Mouse (Mus musculus): ENCODE results near the gene Cops2.

Cops2 gene

GRCm38 (mm10) chr2:125781978-125782718 lies 76.8 kb downstream of the Cops2 start:
- peak; percentile 50 for DNase-seq (ENCODE audit: low read depth)

GRCm38 (mm10) chr2:125781006-125781405 lies 77.9 kb downstream of the Cops2 start:
- DNase-seq (ENCODE audit: low read depth): no peak

All from induced T-regulatory cell, adult 2 months (primary cell).